Mouse (Mus musculus) thymus, adult 2 months (tissue): ENCODE data around the gene Lrp1. TPM values are rescaled to one million over a fixed set of nuclear protein-coding genes. Genes with fewer than 3 reads are reported as not detected.

ENCODE experiments used
- DNase-seq: peaks from one replicate; pipeline ENCODE4 v3.0.0; 2021
- H3K27ac ChIP-seq: fragments of 200-500 bp; 2 replicates; pipeline ENCODE4 v1.5.1; 2012; ENCODE audit warnings: low read length, control low read depth; ENCODE audit not compliant: control insufficient read depth, insufficient read depth
- H3K27me3 ChIP-seq: fragments of 200-500 bp; 2 replicates; pipeline ENCODE4 v1.6.1; 2012; ENCODE audit warnings: mild to moderate bottlenecking, low read length, moderate library complexity, mixed read lengths; ENCODE audit not compliant: control insufficient read depth, insufficient read depth
- H3K36me3 ChIP-seq: fragments of 200-500 bp; 2 replicates; pipeline ENCODE4 v1.6.1; 2012; ENCODE audit warnings: mild to moderate bottlenecking, low read length, moderate library complexity; ENCODE audit not compliant: control insufficient read depth, insufficient read depth
- H3K4me1 ChIP-seq: fragments of 200-500 bp; replicated peaks from 2 replicates; pipeline ENCODE4 v1.6.1; 2012; ENCODE audit warnings: low read length; ENCODE audit not compliant: control insufficient read depth, insufficient read depth
- H3K4me3 ChIP-seq: fragments of 200-500 bp; 2 replicates; pipeline ENCODE4 v1.5.1; 2012; ENCODE audit warnings: mild to moderate bottlenecking, low read length, control low read depth, moderate library complexity; ENCODE audit not compliant: control insufficient read depth, insufficient read depth
- CTCF ChIP-seq: fragments of 200-500 bp; IDR thresholded peaks from 2 replicates; pipeline ENCODE4 v1.5.1; 2012; ENCODE audit warnings: mild to moderate bottlenecking, control low read depth, low read length, moderate library complexity, borderline replicate concordance; ENCODE audit not compliant: control insufficient read depth, poor library complexity, insufficient read depth; ENCODE audit errors: extremely low read depth
- POLR2A ChIP-seq: fragments of 200-500 bp; IDR thresholded peaks from 2 replicates; pipeline ENCODE4 v1.6.1; 2012; ENCODE audit warnings: mild to moderate bottlenecking, low read length, control low read depth, moderate library complexity; ENCODE audit not compliant: control insufficient read depth, poor library complexity, insufficient read depth; ENCODE audit errors: extremely low read depth
- WGBS: fragments of 180-500 bp; shearing (Covaris S2); methylation state at CpG from one replicate; pipeline ENCODE4 v1.1.7; 2018; 5-methylcytosine and 5-hydroxymethylcytosine counted together
- polyA plus RNA-seq: library from polyadenylated mRNA; depleted of rRNA; stranded (reverse); fragments of >200 nt; gene quantifications from 2 replicates; pipeline ENCODE4 v1.2.3, GENCODE M21; 2012

Lrp1 gene
- polyA plus RNA-seq, 1 experiment = 35.3 TPM

- peaks cover 5% of the 10 kb centered on the region; the same call in 1 of the 2 replicates for H3K27me3 ChIP-seq
- WGBS = 43% methylated on average over 6 of the region's 6 CpGs
- TF ChIP-seq POLR2A (no peak), CTCF (no peak)
- no peak within 1 kb of the TSS for H3K4me3 ChIP-seq
- no peak for DNase-seq
- peaks cover 31% of the 10 kb centered on the region for H3K4me1 ChIP-seq
- no peak within 1 kb of the TSS for H3K27ac ChIP-seq
- no peaks in the 10 kb centered on the region for H3K36me3 ChIP-seq
Observed at GRCm38 (mm10) chr10:127514764-127515163, 106.2 kb downstream of the Lrp1 start, which contains the start of gene Ndufa4l2. TSS of gene Ndufa4l2 (plus strand) at chr10:127514967.

- no peaks in the 10 kb centered on the region for H3K36me3 ChIP-seq
- H3K4me3 ChIP-seq = no peak overlapping the region
- peaks cover 36% of the 10 kb centered on the region for H3K4me1 ChIP-seq
- TF ChIP-seq CTCF (no peak), POLR2A (no peak)
- no peak for DNase-seq
- WGBS = 9% methylated on average over 13 of the region's 13 CpGs
- H3K27me3 ChIP-seq = peaks cover 5% of the 10 kb centered on the region; the same call in 1 of the 2 replicates
- H3K27ac ChIP-seq = no peak overlapping the region
Observed at GRCm38 (mm10) chr10:127514111-127514698, 106.7 kb downstream of the Lrp1 start.

GRCm38 (mm10) chr10:127513501-127514091 is 107.4 kb downstream of the Lrp1 start:
- Histone ChIP-seq H3K27ac (no peak overlapping the region), H3K36me3 (no peaks in the 10 kb centered on the region), H3K4me3 (no peak overlapping the region), H3K27me3 (peaks cover 5% of the 10 kb centered on the region; the same call in 1 of the 2 replicates), H3K4me1 (peaks cover 38% of the 10 kb centered on the region)
- TF ChIP-seq CTCF = no peak
- DNase-seq = no peak
- 3% methylated on average over 16 of the region's 16 CpGs for WGBS

- no peak overlapping the region for H3K27ac ChIP-seq
- H3K4me1 ChIP-seq = peaks cover 38% of the 10 kb centered on the region
- no peaks in the 10 kb centered on the region for H3K36me3 ChIP-seq
- under 1% methylated on average over 27 of the region's 27 CpGs for WGBS
- peak; percentile 94 for DNase-seq
- TF ChIP-seq POLR2A = no peak
- peak; percentile 100 for TF ChIP-seq CTCF
- H3K4me3 ChIP-seq = no peak overlapping the region
- H3K27me3 ChIP-seq = peaks cover 5% of the 10 kb centered on the region; the same call in 1 of the 2 replicates
Observed at GRCm38 (mm10) chr10:127512813-127513212, 108.1 kb downstream of the Lrp1 start.

GRCm38 (mm10) chr10:127512307-127512666 is 108.7 kb downstream of the Lrp1 start:
- H3K4me3 ChIP-seq = peak overlapping the region; percentile 44; the same call in 1 of the 2 replicates
- H3K4me1 ChIP-seq = peaks cover 38% of the 10 kb centered on the region
- WGBS = 8% methylated on average over 7 of the region's 7 CpGs
- H3K27ac ChIP-seq = no peak overlapping the region
- no peak for DNase-seq
- H3K27me3 ChIP-seq = peaks cover 5% of the 10 kb centered on the region; the same call in 1 of the 2 replicates
- TF ChIP-seq CTCF (no peak), POLR2A (no peak)
- no peaks in the 10 kb centered on the region for H3K36me3 ChIP-seq

- WGBS = 0% methylated on average over 46 of the region's 46 CpGs
- Histone ChIP-seq H3K27me3 (peaks cover 5% of the 10 kb centered on the region; the same call in 1 of the 2 replicates), H3K36me3 (no peaks in the 10 kb centered on the region)
Observed at GRCm38 (mm10) chr10:127511634-127512306, 109.2 kb downstream of the Lrp1 start.

More at GRCm38 (mm10) chr10:127511634-127512306, 109.2 kb downstream of the Lrp1 start:
- H3K27ac ChIP-seq = no peak overlapping the region
- peak overlapping the region; percentile 44 for H3K4me3 ChIP-seq
- DNase-seq = peak; percentile 65
- H3K4me1 ChIP-seq = peaks cover 38% of the 10 kb centered on the region
- no peak for TF ChIP-seq POLR2A
- no peak for TF ChIP-seq CTCF
